In the genomic region with DNA sequence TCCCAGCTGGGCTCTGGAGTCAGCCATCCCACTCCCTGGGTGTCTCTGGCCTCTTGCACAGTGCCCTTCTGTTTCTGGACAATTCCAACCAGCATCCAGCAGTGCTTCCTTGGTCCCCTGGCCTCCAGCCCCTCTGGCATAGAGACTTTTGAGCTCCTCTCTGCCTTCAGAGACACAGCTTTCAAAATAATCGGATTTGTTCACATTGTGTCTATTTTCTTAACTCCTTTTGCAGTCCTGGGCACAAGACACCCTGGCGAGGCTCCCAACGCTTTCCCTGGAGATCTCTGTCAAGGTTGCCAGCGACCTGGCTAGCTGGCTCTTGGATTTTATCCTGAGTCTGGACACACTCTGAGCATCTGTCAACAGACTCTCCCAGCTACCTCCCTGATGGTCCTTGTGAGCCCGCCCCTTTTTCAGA, we compare ENCODE assay signal across 11 mouse cellular contexts. TPM values are rescaled to one million over a fixed set of nuclear protein-coding genes. Genes with fewer than 3 reads are reported as not detected.
DNase-seq lines count a peak whose midpoint lies in the region; ATAC-seq and TF ChIP-seq lines count a peak whose summit lies in the region.
"Had no signal": no experiment of that assay in that cellular context is flagged by ENCODE, and none has a peak within 500 bp of the region (broad histone marks: within the 10 kb centered on the region; RNA-seq: fewer than 3 reads in every experiment).

No protein-coding gene starts in this region.

- H3K27me3 ChIP-seq in embryonic facial prominence, embryonic 12.5 days, result no peaks in the 10 kb centered on the region
- H3K27me3 ChIP-seq in embryonic facial prominence, embryonic 10.5 days (replicated peaks; ENCODE audit: low read depth, poor library complexity, severe bottlenecking), result no peaks in the 10 kb centered on the region
- no peaks in the 10 kb centered on the region for H3K27me3 ChIP-seq in lung, embryonic 14.5 days (ENCODE audit: insufficient read depth, low read length)
- no peaks in the 10 kb centered on the region for H3K27me3 ChIP-seq in lung, postnatal 0 days (replicated peaks; ENCODE audit: insufficient read depth, low read length)
- no peaks in the 10 kb centered on the region for H3K27me3 ChIP-seq in midbrain, postnatal 0 days (ENCODE audit: insufficient read depth, low read length)
- no peaks in the 10 kb centered on the region for H3K27me3 ChIP-seq in neural tube, embryonic 15.5 days (replicated peaks)
- H3K27me3 ChIP-seq: lung, embryonic 15.5 days had no signal

- no peak overlapping the region for H3K9ac ChIP-seq in embryonic facial prominence, embryonic 12.5 days
- no peak overlapping the region; the same call in 1 of the 2 replicates for H3K9ac ChIP-seq in lung, embryonic 14.5 days
- H3K9ac ChIP-seq in lung, postnatal 0 days (replicated peaks; ENCODE audit: low read depth), result no peak overlapping the region
- H3K9ac ChIP-seq in midbrain, postnatal 0 days (replicated peaks; ENCODE audit: low read length, poor library complexity, severe bottlenecking), result no peak overlapping the region
- no peak overlapping the region for H3K9ac ChIP-seq in neural tube, embryonic 15.5 days (replicated peaks)
- H3K9ac ChIP-seq: lung, embryonic 15.5 days had no signal

- no peak overlapping the region for H3K4me2 ChIP-seq in embryonic facial prominence, embryonic 12.5 days (replicated peaks)
- H3K4me2 ChIP-seq in lung, embryonic 14.5 days, result no peak overlapping the region
- H3K4me2 ChIP-seq in lung, postnatal 0 days (replicated peaks; ENCODE audit: low read depth, low read length), result no peak overlapping the region
- no peak overlapping the region for H3K4me2 ChIP-seq in midbrain, postnatal 0 days (ENCODE audit: low read depth, low read length, poor library complexity, severe bottlenecking)
- H3K4me2 ChIP-seq in neural tube, embryonic 15.5 days, result no peak overlapping the region

- DNase-seq in embryonic facial prominence, embryonic 10.5 days (ENCODE audit: low spot score), result no peak
- DNase-seq in lung, embryonic 14.5 days, result no peak
- DNase-seq in lung, postnatal 0 days (ENCODE audit: low spot score), result no peak
- peak; percentile 31 for DNase-seq in heart, adult 8-10 months (ENCODE audit: low spot score)
- DNase-seq in midbrain, postnatal 0 days (ENCODE audit: low spot score), result peak; percentile 61

- 65% methylated on average over 5 of the region's 5 CpGs for WGBS in embryonic facial prominence, embryonic 12.5 days
- 65% methylated on average over 5 of the region's 5 CpGs for WGBS in embryonic facial prominence, embryonic 10.5 days
- WGBS in lung, embryonic 14.5 days, result 57% methylated on average over 5 of the region's 5 CpGs
- WGBS in lung, postnatal 0 days, result 73% methylated on average over 5 of the region's 5 CpGs
- WGBS in midbrain, postnatal 0 days, result 55% methylated on average over 5 of the region's 5 CpGs
- WGBS in neural tube, embryonic 15.5 days, result 72% methylated on average over 5 of the region's 5 CpGs

- TF ChIP-seq EP300 in lung, postnatal 0 days (IDR thresholded peaks at IDR 0.05), result no peak

- H3K9me3 ChIP-seq in embryonic facial prominence, embryonic 12.5 days, result no peaks in the 10 kb centered on the region
- H3K9me3 ChIP-seq in embryonic facial prominence, embryonic 10.5 days, result 0 out of 2 replicates have a peak, but pooled peaks cover 2% of the 10 kb centered on the region
- no peaks in the 10 kb centered on the region for H3K9me3 ChIP-seq in lung, embryonic 14.5 days (ENCODE audit: low read depth, low read length)
- no peaks in the 10 kb centered on the region for H3K9me3 ChIP-seq in lung, postnatal 0 days (ENCODE audit: low read length)
- H3K9me3 ChIP-seq in midbrain, postnatal 0 days (ENCODE audit: low read length), result no peaks in the 10 kb centered on the region
- no peaks in the 10 kb centered on the region for H3K9me3 ChIP-seq in neural tube, embryonic 15.5 days (replicated peaks)
- H3K9me3 ChIP-seq: lung, embryonic 15.5 days had no signal

- H3K4me1 ChIP-seq in embryonic facial prominence, embryonic 12.5 days, result peaks cover 17% of the 10 kb centered on the region
- peaks cover 45% of the 10 kb centered on the region for H3K4me1 ChIP-seq in embryonic facial prominence, embryonic 10.5 days
- peaks cover 27% of the 10 kb centered on the region for H3K4me1 ChIP-seq in lung, embryonic 14.5 days (ENCODE audit: insufficient read depth)
- H3K4me1 ChIP-seq in lung, postnatal 0 days (ENCODE audit: insufficient read depth, low read depth, low read length), result peaks cover 28% of the 10 kb centered on the region
- H3K4me1 ChIP-seq in midbrain, postnatal 0 days (ENCODE audit: insufficient read depth, low read length), result no peaks in the 10 kb centered on the region; the same call in 1 of the 2 replicates
- H3K4me1 ChIP-seq in neural tube, embryonic 15.5 days, result peaks cover 27% of the 10 kb centered on the region

- no peak overlapping the region for H3K4me3 ChIP-seq in embryonic facial prominence, embryonic 12.5 days
- H3K4me3 ChIP-seq in embryonic facial prominence, embryonic 10.5 days, result no peak overlapping the region
- H3K4me3 ChIP-seq in lung, embryonic 14.5 days (ENCODE audit: low read depth, low read length), result no peak overlapping the region
- no peak overlapping the region for H3K4me3 ChIP-seq in lung, postnatal 0 days (ENCODE audit: low read depth, low read length)
- H3K4me3 ChIP-seq in midbrain, postnatal 0 days (ENCODE audit: low read depth, low read length), result no peak overlapping the region
- no peak overlapping the region for H3K4me3 ChIP-seq in neural tube, embryonic 15.5 days (replicated peaks)
- H3K4me3 ChIP-seq: left cerebral cortex, adult 2 months; lung, embryonic 15.5 days; myocyte had no signal

- no peaks in the 10 kb centered on the region for H3K36me3 ChIP-seq in embryonic facial prominence, embryonic 12.5 days
- H3K36me3 ChIP-seq in embryonic facial prominence, embryonic 10.5 days (replicated peaks), result no peaks in the 10 kb centered on the region
- H3K36me3 ChIP-seq in lung, embryonic 14.5 days (ENCODE audit: insufficient read depth), result no peaks in the 10 kb centered on the region
- H3K36me3 ChIP-seq in lung, postnatal 0 days (ENCODE audit: insufficient read depth, low read length), result no peaks in the 10 kb centered on the region
- no peaks in the 10 kb centered on the region for H3K36me3 ChIP-seq in midbrain, postnatal 0 days (ENCODE audit: insufficient read depth, low read length)
- H3K36me3 ChIP-seq in neural tube, embryonic 15.5 days, result no peaks in the 10 kb centered on the region
- H3K36me3 ChIP-seq: lung, embryonic 15.5 days had no signal

- ATAC-seq in embryonic facial prominence, embryonic 12.5 days (ENCODE audit: insufficient number of reproducible peaks, insufficient read depth, low FRiP score, low TSS enrichment), result no peak
- no peak for ATAC-seq in lung, embryonic 14.5 days (ENCODE audit: insufficient read depth)
- no peak for ATAC-seq in lung, postnatal 0 days
- no peak for ATAC-seq in midbrain, postnatal 0 days (ENCODE audit: low FRiP score)
- ATAC-seq in inflammation-experienced regulatory T-cells, adult 6 months, result no peak
- ATAC-seq in neural tube, embryonic 15.5 days (ENCODE audit: low FRiP score), result no peak

- TF ChIP-seq CTCF in lung, embryonic 14.5 days (IDR thresholded peaks at IDR 0.05; ENCODE audit: low read depth), result no peak
- no peak for TF ChIP-seq CTCF in lung, postnatal 0 days (IDR thresholded peaks at IDR 0.05)
- no peak for TF ChIP-seq CTCF in midbrain, postnatal 0 days (IDR thresholded peaks at IDR 0.05)

- H3K27ac ChIP-seq in embryonic facial prominence, embryonic 12.5 days, result peak overlapping the region; percentile 41
- H3K27ac ChIP-seq in embryonic facial prominence, embryonic 10.5 days (replicated peaks), result no peak overlapping the region
- H3K27ac ChIP-seq in lung, embryonic 14.5 days (ENCODE audit: low read depth), result peak overlapping the region; percentile 54; the same call in 1 of the 2 replicates
- no peak overlapping the region for H3K27ac ChIP-seq in lung, postnatal 0 days (ENCODE audit: low read length)
- no peak overlapping the region for H3K27ac ChIP-seq in midbrain, postnatal 0 days (ENCODE audit: low read depth, low read length)
- H3K27ac ChIP-seq in neural tube, embryonic 15.5 days (replicated peaks), result no peak overlapping the region
- H3K27ac ChIP-seq: left cerebral cortex, adult 2 months; lung, embryonic 15.5 days had no signal

RNA-seq across cellular contexts. Expression of a gene that starts 51.4 kb away (rescaled TPM):
- 30.3 and 33.7 TPM in 2 replicates for polyA plus RNA-seq in embryonic facial prominence, embryonic 12.5 days (2016; fragmentation: Nextera tagmentation; extraction: Ambion mirVana)
- polyA plus RNA-seq in embryonic facial prominence, embryonic 10.5 days (2016; fragmentation: Nextera tagmentation; extraction: Ambion mirVana), result 32.5 and 35.7 TPM in 2 replicates
- 27.9 and 29.9 TPM in 2 replicates for polyA plus RNA-seq in lung, embryonic 14.5 days (2014; fragmentation: Nextera tagmentation; extraction: Ambion mirVana)
- polyA plus RNA-seq in lung, postnatal 0 days (2015; fragmentation: Nextera tagmentation; extraction: Ambion mirVana), result 18.5 and 18.6 TPM in 2 replicates
- total RNA-seq in heart, adult 8-10 months (2022), result 10 to 100 TPM in 2 of 4 experiments, 1 to 10 TPM in 2; 7.6 to 16.4 (median 11.3) TPM
- total RNA-seq in midbrain, postnatal 0 days (2014; rRNA removed), result 6.5 and 13.1 TPM in 2 replicates
- polyA plus RNA-seq in midbrain, postnatal 0 days (2015; fragmentation: Nextera tagmentation; extraction: Ambion mirVana), result 3.7 and 5.1 TPM in 2 replicates
- 10 to 100 TPM in 2 of 3 experiments, 1 to 10 TPM in 1; 8.8 to 16.6 (median 14.3) TPM for polyA plus RNA-seq in inflammation-experienced regulatory T-cells, adult 6 months (2017; shearing (Covaris generic))
- polyA plus RNA-seq in neural tube, embryonic 15.5 days (2015; fragmentation: Nextera tagmentation; extraction: Ambion mirVana), result 10.1 and 11.8 TPM in 2 replicates

Comparison
In these comparisons a context has a peak if more than half of its experiments do, and no peak if none do; other contexts are left out.
1. H3K27ac ChIP-seq: peak in embryonic facial prominence, embryonic 12.5 days (single experiment) and lung, embryonic 14.5 days (single experiment); none in embryonic facial prominence, embryonic 10.5 days (single experiment), lung, postnatal 0 days (single experiment), midbrain, postnatal 0 days (single experiment) and neural tube, embryonic 15.5 days (single experiment).
2. DNase-seq: peak in heart, adult 8-10 months (single experiment) and midbrain, postnatal 0 days (single experiment); none in embryonic facial prominence, embryonic 10.5 days (single experiment), lung, embryonic 14.5 days (single experiment) and lung, postnatal 0 days (single experiment).